Mouse (Mus musculus): Measurements from ENCODE around the gene Dap. TPM values are rescaled to one million over a fixed set of nuclear protein-coding genes. Genes with fewer than 3 reads are reported as not detected.

Gene Dap
- total RNA-seq, 2 experiments from 2014 or later, result 22.5 to 28.4 TPM

- intact Hi-C loops (cut with DNase I; ENCODE audit: low total_unique reads), result no loop called here
- DNase-seq, result no peak
These were observed 11.9 kb downstream of the Dap start for GRCm38 (mm10) chr15:31235794-31236548.

GRCm38 (mm10) chr15:31236549-31236907, 12.4 kb downstream of the Dap start:
- intact Hi-C loops (cut with DNase I; ENCODE audit: low total_unique reads), result no loop called here

GRCm38 (mm10) chr15:31237368-31237767, 13.3 kb downstream of the Dap start:
- no peak for DNase-seq
- intact Hi-C loops (cut with DNase I; ENCODE audit: low total_unique reads), result no loop called here

More at GRCm38 (mm10) chr15:31236549-31236907, 12.4 kb downstream of the Dap start:
- DNase-seq, result no peak

GRCm38 (mm10) chr15:31237898-31238297, 13.8 kb downstream of the Dap start:
- no peak for DNase-seq
- intact Hi-C loops (cut with DNase I; ENCODE audit: low total_unique reads), result no loop called here

GRCm38 (mm10) chr15:31238611-31239010, 14.5 kb downstream of the Dap start:
- no peak for DNase-seq

GRCm38 (mm10) chr15:31239713-31240112, 15.6 kb downstream of the Dap start:
- intact Hi-C loops (cut with DNase I; ENCODE audit: low total_unique reads), result no loop called here
- DNase-seq, result no peak

More at GRCm38 (mm10) chr15:31238611-31239010, 14.5 kb downstream of the Dap start:
- intact Hi-C loops (cut with DNase I; ENCODE audit: low total_unique reads), result no loop called here

- no peak for DNase-seq
- intact Hi-C loops (cut with DNase I; ENCODE audit: low total_unique reads), result no loop called here
These were observed 16.1 kb downstream of the Dap start for GRCm38 (mm10) chr15:31240181-31240580.

- intact Hi-C loops (cut with DNase I; ENCODE audit: low total_unique reads), result no loop called here
- DNase-seq, result no peak
These were observed 19.1 kb downstream of the Dap start for GRCm38 (mm10) chr15:31243260-31243659.

- intact Hi-C loops (cut with DNase I; ENCODE audit: low total_unique reads), result no loop called here
These were observed 20.8 kb downstream of the Dap start for GRCm38 (mm10) chr15:31244696-31245445.

GRCm38 (mm10) chr15:31245934-31246333, 21.8 kb downstream of the Dap start:
- intact Hi-C loops (cut with DNase I; ENCODE audit: low total_unique reads), result no loop called here
- DNase-seq, result no peak

More at GRCm38 (mm10) chr15:31244696-31245445, 20.8 kb downstream of the Dap start:
- DNase-seq, result no peak

GRCm38 (mm10) chr15:31247035-31247434, 22.9 kb downstream of the Dap start:
- no peak for DNase-seq
- intact Hi-C loops (cut with DNase I; ENCODE audit: low total_unique reads), result no loop called here

GRCm38 (mm10) chr15:31248882-31249281, 24.8 kb downstream of the Dap start:
- intact Hi-C loops (cut with DNase I; ENCODE audit: low total_unique reads), result no loop called here
- DNase-seq, result no peak

- no peak for DNase-seq
- intact Hi-C loops (cut with DNase I; ENCODE audit: low total_unique reads), result no loop called here
These were observed 25.9 kb downstream of the Dap start for GRCm38 (mm10) chr15:31250027-31250426.

- DNase-seq, result no peak
- intact Hi-C loops (cut with DNase I; ENCODE audit: low total_unique reads), result no loop called here
These were observed 26.6 kb downstream of the Dap start for GRCm38 (mm10) chr15:31250676-31251075.

- intact Hi-C loops (cut with DNase I; ENCODE audit: low total_unique reads), result no loop called here
- no peak for DNase-seq
These were observed 27.1 kb downstream of the Dap start for GRCm38 (mm10) chr15:31251189-31251588.

- intact Hi-C loops (cut with DNase I; ENCODE audit: low total_unique reads), result no loop called here
- DNase-seq, result no peak
These were observed 28.6 kb downstream of the Dap start for GRCm38 (mm10) chr15:31252590-31253311.

- intact Hi-C loops (cut with DNase I; ENCODE audit: low total_unique reads), result no loop called here
These were observed 29.3 kb downstream of the Dap start for GRCm38 (mm10) chr15:31253380-31253779.

GRCm38 (mm10) chr15:31253963-31254362, 29.8 kb downstream of the Dap start:
- intact Hi-C loops (cut with DNase I; ENCODE audit: low total_unique reads), result no loop called here
- no peak for DNase-seq

More at GRCm38 (mm10) chr15:31253380-31253779, 29.3 kb downstream of the Dap start:
- no peak for DNase-seq

- DNase-seq, result no peak
- intact Hi-C loops (cut with DNase I; ENCODE audit: low total_unique reads), result no loop called here
These were observed 30.9 kb downstream of the Dap start for GRCm38 (mm10) chr15:31254939-31255535.

- intact Hi-C loops (cut with DNase I; ENCODE audit: low total_unique reads), result no loop called here
These were observed 31.6 kb downstream of the Dap start for GRCm38 (mm10) chr15:31255762-31256161.

More at GRCm38 (mm10) chr15:31255762-31256161, 31.6 kb downstream of the Dap start:
- no peak for DNase-seq
